Mouse (Mus musculus): ENCODE results near the gene Tcea3. TPM values are rescaled to one million over a fixed set of nuclear protein-coding genes. Genes with fewer than 3 reads are reported as not detected.

The Tcea3 gene
- 0.81 TPM in 1 of 2 replicates, not detected in the other for total RNA-seq (2017)

GRCm38 (mm10) chr4:136247729-136248463 lies at the start of gene Tcea3:
Tcea3 (plus strand) TSS chr4:136247729.
- no peak for ATAC-seq (replicated peaks in 1 of 2; ENCODE audit: insufficient read depth in 1 of 2, low FRiP score in 2 of 2, low TSS enrichment in 1 of 2, low read depth in 1 of 2, poor library complexity in 2 of 2, severe bottlenecking in 2 of 2)

- ATAC-seq (replicated peaks in 1 of 2; ENCODE audit: insufficient read depth in 1 of 2, low FRiP score in 2 of 2, low TSS enrichment in 1 of 2, low read depth in 1 of 2, poor library complexity in 2 of 2, severe bottlenecking in 2 of 2) = no peak
Observed at GRCm38 (mm10) chr4:136198846-136199245, 48.7 kb upstream of the Tcea3 start.

- ATAC-seq (replicated peaks in 1 of 2; ENCODE audit: insufficient read depth in 1 of 2, low FRiP score in 2 of 2, low TSS enrichment in 1 of 2, low read depth in 1 of 2, poor library complexity in 2 of 2, severe bottlenecking in 2 of 2) = peak; percentile 54 to 72
Observed at GRCm38 (mm10) chr4:136199562-136200292, 47.8 kb upstream of the Tcea3 start.

GRCm38 (mm10) chr4:136202509-136202908 lies 45.0 kb upstream of the Tcea3 start:
- ATAC-seq (replicated peaks in 1 of 2; ENCODE audit: insufficient read depth in 1 of 2, low FRiP score in 2 of 2, low TSS enrichment in 1 of 2, low read depth in 1 of 2, poor library complexity in 2 of 2, severe bottlenecking in 2 of 2) = peak in 1 of 2 experiments; percentile 34; a peak in 1 of 4 replicates

GRCm38 (mm10) chr4:136204775-136205174 lies 42.8 kb upstream of the Tcea3 start:
- no peak for ATAC-seq (replicated peaks in 1 of 2; ENCODE audit: insufficient read depth in 1 of 2, low FRiP score in 2 of 2, low TSS enrichment in 1 of 2, low read depth in 1 of 2, poor library complexity in 2 of 2, severe bottlenecking in 2 of 2)

GRCm38 (mm10) chr4:136206033-136206893 lies 41.3 kb upstream of the Tcea3 start, which contains the start of gene Asap3:
Asap3 (plus strand) TSS chr4:136206365.
- peak; percentile 76 to 85 for ATAC-seq (replicated peaks in 1 of 2; ENCODE audit: insufficient read depth in 1 of 2, low FRiP score in 2 of 2, low TSS enrichment in 1 of 2, low read depth in 1 of 2, poor library complexity in 2 of 2, severe bottlenecking in 2 of 2)

GRCm38 (mm10) chr4:136206943-136207342 lies 40.6 kb upstream of the Tcea3 start:
- no peak for ATAC-seq (replicated peaks in 1 of 2; ENCODE audit: insufficient read depth in 1 of 2, low FRiP score in 2 of 2, low TSS enrichment in 1 of 2, low read depth in 1 of 2, poor library complexity in 2 of 2, severe bottlenecking in 2 of 2)

GRCm38 (mm10) chr4:136210931-136211330 lies 36.6 kb upstream of the Tcea3 start:
- no peak for ATAC-seq (replicated peaks in 1 of 2; ENCODE audit: insufficient read depth in 1 of 2, low FRiP score in 2 of 2, low TSS enrichment in 1 of 2, low read depth in 1 of 2, poor library complexity in 2 of 2, severe bottlenecking in 2 of 2)

GRCm38 (mm10) chr4:136213629-136214028 lies 33.9 kb upstream of the Tcea3 start:
- no peak for ATAC-seq (replicated peaks in 1 of 2; ENCODE audit: insufficient read depth in 1 of 2, low FRiP score in 2 of 2, low TSS enrichment in 1 of 2, low read depth in 1 of 2, poor library complexity in 2 of 2, severe bottlenecking in 2 of 2)

- ATAC-seq (replicated peaks in 1 of 2; ENCODE audit: insufficient read depth in 1 of 2, low FRiP score in 2 of 2, low TSS enrichment in 1 of 2, low read depth in 1 of 2, poor library complexity in 2 of 2, severe bottlenecking in 2 of 2) = no peak
Observed at GRCm38 (mm10) chr4:136214828-136215227, 32.7 kb upstream of the Tcea3 start.

GRCm38 (mm10) chr4:136215576-136215975 lies 32.0 kb upstream of the Tcea3 start:
- ATAC-seq (replicated peaks in 1 of 2; ENCODE audit: insufficient read depth in 1 of 2, low FRiP score in 2 of 2, low TSS enrichment in 1 of 2, low read depth in 1 of 2, poor library complexity in 2 of 2, severe bottlenecking in 2 of 2) = no peak

GRCm38 (mm10) chr4:136217063-136217462 lies 30.5 kb upstream of the Tcea3 start:
- no peak for ATAC-seq (replicated peaks in 1 of 2; ENCODE audit: insufficient read depth in 1 of 2, low FRiP score in 2 of 2, low TSS enrichment in 1 of 2, low read depth in 1 of 2, poor library complexity in 2 of 2, severe bottlenecking in 2 of 2)

GRCm38 (mm10) chr4:136218595-136219214 lies 28.8 kb upstream of the Tcea3 start:
- 0 out of 4 replicates have a peak, but pooled peaks of 1 of the 2 experiments have one; percentile 12 for ATAC-seq (replicated peaks in 1 of 2; ENCODE audit: insufficient read depth in 1 of 2, low FRiP score in 2 of 2, low TSS enrichment in 1 of 2, low read depth in 1 of 2, poor library complexity in 2 of 2, severe bottlenecking in 2 of 2)

GRCm38 (mm10) chr4:136220133-136220775 lies 27.3 kb upstream of the Tcea3 start:
- ATAC-seq (replicated peaks in 1 of 2; ENCODE audit: insufficient read depth in 1 of 2, low FRiP score in 2 of 2, low TSS enrichment in 1 of 2, low read depth in 1 of 2, poor library complexity in 2 of 2, severe bottlenecking in 2 of 2) = peak in 1 of 2 experiments; percentile 22; a peak in 1 of 4 replicates

GRCm38 (mm10) chr4:136223549-136224239 lies 23.8 kb upstream of the Tcea3 start:
- no peak for ATAC-seq (replicated peaks in 1 of 2; ENCODE audit: insufficient read depth in 1 of 2, low FRiP score in 2 of 2, low TSS enrichment in 1 of 2, low read depth in 1 of 2, poor library complexity in 2 of 2, severe bottlenecking in 2 of 2)

- no peak for ATAC-seq (replicated peaks in 1 of 2; ENCODE audit: insufficient read depth in 1 of 2, low FRiP score in 2 of 2, low TSS enrichment in 1 of 2, low read depth in 1 of 2, poor library complexity in 2 of 2, severe bottlenecking in 2 of 2)
Observed at GRCm38 (mm10) chr4:136224240-136224559, 23.3 kb upstream of the Tcea3 start.
